Comparison of ENCODE assay signal across 10 mouse cellular contexts in genomic region chr12:89395121-89395792, GRCm38 (mm10).
A peak's percentile ranks its signal among the peaks of the same experiment; 100 is the strongest.
DNase-seq lines count a peak whose midpoint lies in the region; ATAC-seq and TF ChIP-seq lines count a peak whose summit lies in the region.
"Had no signal": no experiment of that assay in that cellular context is flagged by ENCODE, and none has a peak within 500 bp of the region (broad histone marks: within the 10 kb centered on the region; RNA-seq: fewer than 3 reads in every experiment).

No protein-coding gene starts in this region.

- no peaks in the 10 kb centered on the region for H3K36me3 ChIP-seq in hindbrain, embryonic 16.5 days (ENCODE audit: control insufficient read depth, insufficient read depth, low read length)
- H3K36me3 ChIP-seq in hindbrain, embryonic 13.5 days, result no peaks in the 10 kb centered on the region
- H3K36me3 ChIP-seq in forebrain, embryonic 14.5 days (ENCODE audit: control insufficient read depth, insufficient read depth, low read length), result no peaks in the 10 kb centered on the region
- no peaks in the 10 kb centered on the region for H3K36me3 ChIP-seq in midbrain, postnatal 0 days (ENCODE audit: insufficient read depth, low read length)
- H3K36me3 ChIP-seq in kidney, embryonic 16.5 days (ENCODE audit: insufficient read depth, low read length), result no peaks in the 10 kb centered on the region

- no peak overlapping the region for H3K27ac ChIP-seq in hindbrain, embryonic 16.5 days (ENCODE audit: low read depth, low read length)
- H3K27ac ChIP-seq in hindbrain, embryonic 13.5 days, result no peak overlapping the region; the same call in 1 of the 2 replicates
- no peak overlapping the region for H3K27ac ChIP-seq in forebrain, embryonic 14.5 days (ENCODE audit: low read depth, low read length)
- no peak overlapping the region for H3K27ac ChIP-seq in midbrain, postnatal 0 days (ENCODE audit: low read depth, low read length)
- no peak overlapping the region for H3K27ac ChIP-seq in kidney, embryonic 16.5 days (ENCODE audit: low read length)

- peak; percentile 56; the same call in 1 of the 2 replicates for ATAC-seq in hindbrain, embryonic 16.5 days
- no peak for ATAC-seq in hindbrain, embryonic 13.5 days (ENCODE audit: low FRiP score)
- ATAC-seq in forebrain, embryonic 14.5 days, result 0 out of 2 replicates have a peak, but pooled peaks have one; percentile 50
- ATAC-seq in midbrain, postnatal 0 days (ENCODE audit: low FRiP score), result no peak
- ATAC-seq in kidney, embryonic 16.5 days (ENCODE audit: low FRiP score, low TSS enrichment), result no peak
- ATAC-seq: activated CD4-positive, CD25-positive, alpha-beta regulatory T cell, adult 4 months had no signal

- no peak overlapping the region for H3K4me3 ChIP-seq in hindbrain, embryonic 16.5 days (ENCODE audit: low read length)
- H3K4me3 ChIP-seq in hindbrain, embryonic 13.5 days, result no peak overlapping the region
- H3K4me3 ChIP-seq in forebrain, embryonic 14.5 days (ENCODE audit: low read depth, low read length), result no peak overlapping the region
- no peak overlapping the region for H3K4me3 ChIP-seq in midbrain, postnatal 0 days (ENCODE audit: low read depth, low read length)
- no peak overlapping the region for H3K4me3 ChIP-seq in kidney, embryonic 16.5 days (ENCODE audit: low read length)

- H3K9ac ChIP-seq in hindbrain, embryonic 16.5 days (ENCODE audit: low read depth, low read length), result no peak overlapping the region
- H3K9ac ChIP-seq in hindbrain, embryonic 13.5 days, result no peak overlapping the region
- H3K9ac ChIP-seq in forebrain, embryonic 14.5 days (ENCODE audit: low read length), result no peak overlapping the region
- H3K9ac ChIP-seq in midbrain, postnatal 0 days (replicated peaks; ENCODE audit: low read length, poor library complexity, severe bottlenecking), result no peak overlapping the region
- H3K9ac ChIP-seq in kidney, embryonic 16.5 days (replicated peaks; ENCODE audit: low read length), result no peak overlapping the region

- H3K4me1 ChIP-seq in hindbrain, embryonic 16.5 days (ENCODE audit: control insufficient read depth, insufficient read depth, low read depth, low read length), result no peaks in the 10 kb centered on the region
- H3K4me1 ChIP-seq in hindbrain, embryonic 13.5 days (replicated peaks), result 0 out of 2 replicates have a peak, but pooled peaks cover 8% of the 10 kb centered on the region
- no peaks in the 10 kb centered on the region for H3K4me1 ChIP-seq in forebrain, embryonic 14.5 days (ENCODE audit: control insufficient read depth, insufficient read depth, low read length)
- no peaks in the 10 kb centered on the region for H3K4me1 ChIP-seq in midbrain, postnatal 0 days (ENCODE audit: insufficient read depth, low read length)
- H3K4me1 ChIP-seq in kidney, embryonic 16.5 days (ENCODE audit: insufficient read depth, low read length), result no peaks in the 10 kb centered on the region

- DNase-seq in NIH3T3 (ENCODE audit: low read depth), result peak; percentile 29
- DNase-seq in forebrain, embryonic 14.5 days (ENCODE audit: low spot score), result peak; percentile 68
- DNase-seq in midbrain, postnatal 0 days (ENCODE audit: low spot score), result peak; percentile 46
- DNase-seq in kidney, adult 9 months, result no peak
- no peak for DNase-seq in gastrocnemius, adult 8-10 months (ENCODE audit: low spot score in 2 of 2)
- DNase-seq: layer of hippocampus, postnatal 36 days had no signal

- WGBS in hindbrain, embryonic 16.5 days, result 53% methylated on average over 3 of the region's 3 CpGs
- WGBS in hindbrain, embryonic 13.5 days, result 54% methylated on average over 3 of the region's 3 CpGs
- WGBS in forebrain, embryonic 14.5 days, result 62% methylated on average over 3 of the region's 3 CpGs
- WGBS in midbrain, postnatal 0 days, result 46% methylated on average over 3 of the region's 3 CpGs
- WGBS in kidney, embryonic 16.5 days, result 58% methylated on average over 3 of the region's 3 CpGs

- H3K27me3 ChIP-seq in hindbrain, embryonic 16.5 days (replicated peaks; ENCODE audit: control insufficient read depth, insufficient read depth, low read length), result no peaks in the 10 kb centered on the region
- no peaks in the 10 kb centered on the region for H3K27me3 ChIP-seq in hindbrain, embryonic 13.5 days
- H3K27me3 ChIP-seq in forebrain, embryonic 14.5 days (replicated peaks; ENCODE audit: control insufficient read depth, insufficient read depth, low read length), result no peaks in the 10 kb centered on the region
- no peaks in the 10 kb centered on the region for H3K27me3 ChIP-seq in midbrain, postnatal 0 days (ENCODE audit: insufficient read depth, low read length)
- H3K27me3 ChIP-seq in kidney, embryonic 16.5 days (ENCODE audit: insufficient read depth, low read length), result no peaks in the 10 kb centered on the region

- peak; percentile 93 for TF ChIP-seq CTCF in midbrain, postnatal 0 days (IDR thresholded peaks at IDR 0.05)

- no peaks in the 10 kb centered on the region for H3K9me3 ChIP-seq in hindbrain, embryonic 16.5 days (ENCODE audit: control insufficient read depth, low read length)
- no peaks in the 10 kb centered on the region for H3K9me3 ChIP-seq in hindbrain, embryonic 13.5 days
- H3K9me3 ChIP-seq in forebrain, embryonic 14.5 days (replicated peaks; ENCODE audit: control insufficient read depth, low read length), result no peaks in the 10 kb centered on the region
- H3K9me3 ChIP-seq in midbrain, postnatal 0 days (ENCODE audit: low read length), result no peaks in the 10 kb centered on the region
- H3K9me3 ChIP-seq in kidney, embryonic 16.5 days (ENCODE audit: low read length), result no peaks in the 10 kb centered on the region

- H3K4me2 ChIP-seq in hindbrain, embryonic 16.5 days (ENCODE audit: low read length), result no peak overlapping the region
- H3K4me2 ChIP-seq in hindbrain, embryonic 13.5 days, result no peak overlapping the region
- no peak overlapping the region for H3K4me2 ChIP-seq in forebrain, embryonic 14.5 days (ENCODE audit: low read length)
- no peak overlapping the region for H3K4me2 ChIP-seq in midbrain, postnatal 0 days (ENCODE audit: low read depth, low read length, poor library complexity, severe bottlenecking)
- no peak overlapping the region for H3K4me2 ChIP-seq in kidney, embryonic 16.5 days (replicated peaks; ENCODE audit: low read depth, low read length)

Comparison
In these comparisons a context has a peak if more than half of its experiments do, and no peak if none do; other contexts are left out.
1. ATAC-seq: peak in hindbrain, embryonic 16.5 days (single experiment) and forebrain, embryonic 14.5 days (single experiment); none in hindbrain, embryonic 13.5 days (single experiment), midbrain, postnatal 0 days (single experiment) and kidney, embryonic 16.5 days (single experiment).
2. DNase-seq: peak in NIH3T3 (single experiment), forebrain, embryonic 14.5 days (single experiment) and midbrain, postnatal 0 days (single experiment); none in kidney, adult 9 months (single experiment) and gastrocnemius, adult 8-10 months (0 of 2).